Mouse (Mus musculus) lung, embryonic 14.5 days (tissue): Measurements from ENCODE around the gene Eml2. TPM values are rescaled to one million over a fixed set of nuclear protein-coding genes. Genes with fewer than 3 reads are reported as not detected.
"Not testable (repeated sequence)": the region's sequence is repeated elsewhere in the genome, so short reads cannot be mapped to it uniquely, and the experiment has no call there.

Experiments
- ATAC-seq: fragments of 200-750 bp; cut with Nextera tagmentation; 2 replicates; pipeline ENCODE4 v1.8.0; 2017; ENCODE audit warnings: mild to moderate bottlenecking, moderate TSS enrichment, moderate library complexity; ENCODE audit not compliant: insufficient read depth
- DNase-seq: peaks from one replicate; pipeline ENCODE4 v3.0.0-alpha.2; 2015
- H3K27ac ChIP-seq: fragments of 300-500 bp; sonication (generic); 2 replicates; pipeline ENCODE4 v1.5.1; 2014; ENCODE audit warnings: low read depth, mild to moderate bottlenecking, moderate library complexity
- H3K27me3 ChIP-seq: fragments of 300-500 bp; sonication (generic); 2 replicates; pipeline ENCODE4 v1.6.1; 2014; ENCODE audit warnings: low read length, control low read depth; ENCODE audit not compliant: insufficient read depth
- H3K36me3 ChIP-seq: fragments of 300-500 bp; sonication (generic); 2 replicates; pipeline ENCODE4 v1.6.1; 2014; ENCODE audit warnings: control low read depth; ENCODE audit not compliant: insufficient read depth
- H3K4me1 ChIP-seq: fragments of 300-500 bp; sonication (generic); 2 replicates; pipeline ENCODE4 v1.6.1; 2014; ENCODE audit warnings: antibody characterized with exemption, control low read depth; ENCODE audit not compliant: insufficient read depth
- H3K4me2 ChIP-seq: fragments of 300-500 bp; sonication (generic); 2 replicates; pipeline ENCODE4 v1.6.1; 2014; ENCODE audit warnings: mild to moderate bottlenecking
- H3K4me3 ChIP-seq: fragments of 300-500 bp; sonication (generic); 2 replicates; pipeline ENCODE4 v1.5.1; 2014; ENCODE audit warnings: low read depth, low read length
- H3K9ac ChIP-seq: fragments of 300-500 bp; sonication (generic); 2 replicates; pipeline ENCODE4 v1.6.1; 2014
- H3K9me3 ChIP-seq: fragments of 300-500 bp; sonication (generic); 2 replicates; pipeline ENCODE4 v1.6.1; 2016; ENCODE audit warnings: low read depth, low read length, control low read depth
- CTCF ChIP-seq: IDR thresholded peaks from 2 replicates; pipeline ENCODE4 v1.5.1; 2016; ENCODE audit warnings: antibody characterized with exemption, low read depth
- WGBS: fragments of 180-500 bp; shearing (Covaris S2); extraction: QIAGEN DNeasy Blood & Tissue Kit; methylation state at CpG from one replicate; pipeline ENCODE4 v1.1.7; 2014; 5-methylcytosine and 5-hydroxymethylcytosine counted together
- polyA plus RNA-seq: library from polyadenylated mRNA; unstranded; fragments of >200 nt; fragmentation: Nextera tagmentation; extraction: Ambion mirVana; gene quantifications from 2 replicates; pipeline ENCODE4 v1.2.1, GENCODE M21; 2014

Gene Eml2
- polyA plus RNA-seq, 1 experiment from 2014 or later, result 2.7 TPM

DNA sequence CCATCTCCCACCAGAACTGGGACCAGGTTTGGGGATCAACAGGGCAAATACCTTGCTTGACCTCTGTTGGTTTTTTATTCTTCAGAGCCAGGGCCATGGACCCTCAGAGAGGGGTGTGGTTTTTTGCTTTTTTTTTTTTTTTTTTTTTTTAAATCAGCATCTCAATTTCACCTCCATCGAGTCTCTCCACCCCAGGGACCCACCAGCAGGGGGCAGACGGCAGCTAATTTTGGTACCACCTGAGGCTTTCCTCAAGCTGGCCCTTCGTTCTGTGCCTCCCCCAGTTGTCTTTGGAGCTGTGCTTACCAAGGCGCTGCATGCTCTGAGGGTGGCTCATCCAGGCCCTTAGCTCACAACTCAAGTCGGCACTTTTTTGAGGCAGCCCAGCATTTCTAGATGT is 38.8 kb upstream of the Eml2 start:
- peak; percentile 57 for TF ChIP-seq CTCF
- peak; percentile 74 for DNase-seq
- Histone ChIP-seq H3K4me1 (no peaks in the 10 kb centered on the region), H3K4me3 (no peak overlapping the region), H3K9me3 (no peaks in the 10 kb centered on the region), H3K27ac (no peak overlapping the region), H3K27me3 (no peaks in the 10 kb centered on the region), H3K9ac (no peak overlapping the region), H3K36me3 (peaks cover 56% of the 10 kb centered on the region), H3K4me2 (no peak overlapping the region)
- ATAC-seq, result no peak
- 43% methylated on average over 5 of the region's 5 CpGs for WGBS

GRCm38 (mm10) chr7:19146793-19147192 is 29.4 kb upstream of the Eml2 start:
- Histone ChIP-seq H3K4me3 (no peak overlapping the region), H3K4me1 (peaks cover 12% of the 10 kb centered on the region), H3K9me3 (no peaks in the 10 kb centered on the region), H3K9ac (no peak overlapping the region), H3K27me3 (no peaks in the 10 kb centered on the region), H3K27ac (no peak overlapping the region), H3K4me2 (no peak overlapping the region), H3K36me3 (peaks cover 10% of the 10 kb centered on the region; the same call in 1 of the 2 replicates)
- ATAC-seq (no peak), DNase-seq (no peak)
- no peak for TF ChIP-seq CTCF
- WGBS, result 81% methylated on average over 10 of the region's 10 CpGs

DNA sequence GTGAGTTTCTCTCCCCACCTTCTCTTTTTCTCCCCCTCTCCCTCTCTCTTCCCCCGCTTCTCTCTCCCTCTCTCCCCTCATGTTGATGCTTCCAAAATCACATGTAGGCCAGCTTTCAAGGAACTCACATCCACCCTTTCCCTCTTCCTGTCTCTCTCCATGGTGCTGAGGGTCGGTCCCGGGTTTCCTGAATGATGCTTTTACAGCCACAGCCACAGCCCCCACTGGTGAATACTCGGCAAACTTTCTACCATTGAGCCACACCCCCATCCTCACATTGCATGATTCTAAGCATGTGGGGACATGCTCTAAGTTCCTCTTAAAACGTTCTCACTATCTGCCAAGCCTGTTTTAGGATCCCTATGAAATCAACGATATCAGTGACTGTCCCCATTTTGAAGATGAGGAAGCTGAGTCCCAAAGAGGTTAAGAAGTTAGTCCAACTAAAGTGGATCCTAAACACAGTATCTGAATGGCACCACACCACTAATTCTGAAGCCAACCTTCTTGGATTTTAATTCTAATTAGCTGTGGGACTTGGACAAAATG is 28.6 kb upstream of the Eml2 start:
- peaks cover 18% of the 10 kb centered on the region for H3K36me3 ChIP-seq
- ATAC-seq (no peak), DNase-seq (peak; percentile 34)
- 45% methylated on average over 6 of the region's 6 CpGs for WGBS
- no peak for TF ChIP-seq CTCF
- no peak overlapping the region for H3K4me3 ChIP-seq
- no peaks in the 10 kb centered on the region for H3K9me3 ChIP-seq
- no peaks in the 10 kb centered on the region for H3K27me3 ChIP-seq
- H3K9ac ChIP-seq, result no peak overlapping the region
- H3K4me2 ChIP-seq, result peak overlapping the region; percentile 81
- no peak overlapping the region for H3K27ac ChIP-seq
- H3K4me1 ChIP-seq, result peaks cover 12% of the 10 kb centered on the region

DNA sequence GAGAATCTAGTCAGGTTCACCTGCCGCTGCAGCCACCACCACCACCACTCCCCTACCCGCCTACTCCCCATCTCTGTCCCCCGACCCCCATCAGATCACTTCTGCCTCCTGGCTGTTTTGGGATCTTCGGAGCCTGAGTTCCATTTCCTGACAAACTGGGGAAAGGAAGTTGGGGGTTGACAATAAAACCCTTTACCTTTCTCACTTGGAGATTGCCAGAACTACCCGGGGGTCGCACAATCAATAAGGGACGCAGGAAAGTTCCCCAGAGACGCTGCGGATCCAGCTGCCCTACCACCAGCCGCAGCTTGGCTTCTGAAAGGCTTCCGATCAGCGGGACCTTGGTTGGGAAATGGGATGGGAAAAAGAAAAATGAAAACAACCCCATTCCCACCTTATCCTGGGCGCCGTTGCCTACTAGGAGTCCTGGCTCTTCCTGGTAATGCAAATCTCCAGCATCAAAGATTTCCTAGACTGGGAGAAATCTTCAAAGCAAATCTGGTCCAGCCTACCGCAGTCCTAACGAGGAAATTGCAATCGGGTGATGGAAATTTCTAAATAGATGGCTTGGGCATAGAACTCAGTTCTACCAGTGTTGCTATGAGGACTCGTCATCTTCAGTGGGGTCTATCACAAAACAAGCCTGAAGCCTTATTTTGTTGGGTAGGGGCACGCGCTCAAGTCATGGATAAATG is 27.9 kb upstream of the Eml2 start:
- ATAC-seq, result no peak
- H3K9ac ChIP-seq, result peak overlapping the region; percentile 58
- H3K27ac ChIP-seq, result peak overlapping the region; percentile 30; the same call in 1 of the 2 replicates

GRCm38 (mm10) chr7:19148875-19149541 is 27.2 kb upstream of the Eml2 start, which contains the start of gene Qpctl:
Gene Qpctl (minus strand): TSS chr7:19149291.
- peaks cover 32% of the 10 kb centered on the region for H3K36me3 ChIP-seq
- H3K4me1 ChIP-seq, result peaks cover 12% of the 10 kb centered on the region
- peak within 1 kb of the TSS; percentile 81 for H3K4me2 ChIP-seq
- peak within 1 kb of the TSS; percentile 37 for H3K27ac ChIP-seq
- peak within 1 kb of the TSS; percentile 56 for H3K4me3 ChIP-seq
- peak; percentile 100 for DNase-seq
- no peaks in the 10 kb centered on the region for H3K27me3 ChIP-seq
- H3K9me3 ChIP-seq, result no peaks in the 10 kb centered on the region
- ATAC-seq, result peak; percentile 98
- under 1% methylated on average over 43 of the region's 43 CpGs for WGBS
- H3K9ac ChIP-seq, result peak within 1 kb of the TSS; percentile 66
- TF ChIP-seq CTCF, result no peak

More for the DNA sequence above, 27.9 kb upstream of the Eml2 start:
- 13% methylated on average over 20 of the region's 20 CpGs for WGBS
- H3K9me3 ChIP-seq, result no peaks in the 10 kb centered on the region
- H3K4me2 ChIP-seq, result peak overlapping the region; percentile 81
- no peak for DNase-seq
- peaks cover 12% of the 10 kb centered on the region for H3K4me1 ChIP-seq
- H3K36me3 ChIP-seq, result peaks cover 26% of the 10 kb centered on the region
- H3K27me3 ChIP-seq, result no peaks in the 10 kb centered on the region
- no peak for TF ChIP-seq CTCF
- peak overlapping the region; percentile 56 for H3K4me3 ChIP-seq

DNA sequence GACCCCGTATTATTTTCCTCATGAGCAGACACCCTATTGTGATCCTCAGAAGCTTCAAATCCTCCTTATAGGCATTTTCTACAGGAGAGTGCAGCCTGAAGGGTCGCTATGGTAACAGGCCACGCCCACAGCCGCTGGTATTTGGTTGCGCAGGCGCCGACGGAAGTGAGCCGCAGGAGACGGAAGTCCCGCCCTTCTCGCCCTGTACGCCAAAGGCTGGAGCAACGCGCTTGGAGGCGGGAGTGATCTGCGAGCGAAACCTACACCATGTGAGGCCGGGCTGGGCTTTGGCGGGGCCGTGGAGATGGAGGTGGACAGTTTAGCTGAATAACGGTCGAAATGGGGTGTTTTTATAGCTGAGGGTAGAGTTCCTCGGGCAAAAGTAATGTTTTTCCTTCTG is 26.6 kb upstream of the Eml2 start, which contains the start of gene Snrpd2:
Gene Snrpd2 (plus strand): TSS at position 97 of the 400 bp plus-strand sequence.
- TF ChIP-seq CTCF, result no peak
- Histone ChIP-seq H3K27me3 (no peaks in the 10 kb centered on the region), H3K9ac (peak within 1 kb of the TSS; percentile 66), H3K4me1 (peaks cover 12% of the 10 kb centered on the region), H3K4me2 (peak within 1 kb of the TSS; percentile 81), H3K27ac (peak within 1 kb of the TSS; percentile 37), H3K4me3 (peak within 1 kb of the TSS; percentile 56), H3K36me3 (peaks cover 39% of the 10 kb centered on the region), H3K9me3 (no peaks in the 10 kb centered on the region)
- ATAC-seq (peak; percentile 95), DNase-seq (peak; percentile 100)
- WGBS, result under 1% methylated on average over 24 of the region's 24 CpGs

DNA sequence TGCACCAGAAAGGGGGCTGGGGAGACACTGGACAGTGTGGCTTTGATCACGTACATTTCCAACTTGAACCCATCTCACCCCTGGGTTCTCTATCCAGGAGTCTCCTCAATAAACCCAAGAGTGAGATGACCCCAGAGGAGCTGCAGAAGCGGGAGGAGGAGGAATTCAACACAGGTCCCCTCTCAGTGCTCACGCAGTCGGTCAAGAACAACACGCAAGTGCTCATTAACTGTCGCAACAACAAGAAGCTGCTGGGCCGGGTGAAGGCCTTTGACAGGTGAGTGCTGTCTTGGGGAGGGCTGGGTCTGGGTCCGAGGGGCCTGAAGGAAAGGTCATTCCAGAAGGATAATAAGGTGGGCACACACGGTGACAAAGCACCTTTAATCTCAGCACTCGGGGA is 25.1 kb upstream of the Eml2 start:
- DNase-seq, H3K9ac ChIP-seq, H3K27ac ChIP-seq, H3K27me3 ChIP-seq, H3K9me3 ChIP-seq, H3K4me3 ChIP-seq, ATAC-seq: not testable (repeated sequence)
- WGBS, result 87% methylated on average over 10 of the region's 10 CpGs
- H3K4me2 ChIP-seq, result peak overlapping the region; percentile 81; the same call in 1 of the 2 replicates
- peaks cover 41% of the 10 kb centered on the region for H3K36me3 ChIP-seq
- peaks cover 12% of the 10 kb centered on the region for H3K4me1 ChIP-seq
